Mouse (Mus musculus): Measurements from ENCODE around the gene Cyp4f16. TPM values are rescaled to one million over a fixed set of nuclear protein-coding genes. Genes with fewer than 3 reads are reported as not detected.
"Not testable (repeated sequence)": the region's sequence is repeated elsewhere in the genome, so short reads cannot be mapped to it uniquely, and the experiment has no call there.

Gene Cyp4f16
- polyA plus RNA-seq, 1 experiment from 2014 or later, result 22.3 TPM

GRCm38 (mm10) chr17:32554368-32554767 is 18.0 kb downstream of the Cyp4f16 start:
- not testable (repeated sequence) for H3K36me3 ChIP-seq; H3K27ac ChIP-seq; H3K9ac ChIP-seq; H3K4me2 ChIP-seq; ATAC-seq (ENCODE audit: borderline replicate concordance, extremely low read depth, low FRiP score, low TSS enrichment); H3K4me1 ChIP-seq; H3K4me3 ChIP-seq; H3K27me3 ChIP-seq; H3K9me3 ChIP-seq
- WGBS, result 71% methylated on average over 9 of the region's 9 CpGs

GRCm38 (mm10) chr17:32563301-32563700 is 26.9 kb downstream of the Cyp4f16 start:
- H3K27ac ChIP-seq; H3K9me3 ChIP-seq; H3K9ac ChIP-seq; H3K4me2 ChIP-seq; H3K4me3 ChIP-seq; H3K4me1 ChIP-seq; H3K36me3 ChIP-seq; H3K27me3 ChIP-seq; ATAC-seq (ENCODE audit: borderline replicate concordance, extremely low read depth, low FRiP score, low TSS enrichment): not testable (repeated sequence)
- WGBS, result 77% methylated on average over 2 of the region's 2 CpGs

- not testable (repeated sequence) for ATAC-seq (ENCODE audit: borderline replicate concordance, extremely low read depth, low FRiP score, low TSS enrichment); H3K27ac ChIP-seq
- 55% methylated on average over 2 of the region's 2 CpGs for WGBS
Measured at GRCm38 (mm10) chr17:32573286-32573685, 36.9 kb downstream of the Cyp4f16 start.

GRCm38 (mm10) chr17:32577496-32578186 is 41.3 kb downstream of the Cyp4f16 start:
- Histone ChIP-seq H3K27me3 (no peaks in the 10 kb centered on the region), H3K27ac (peak overlapping the region; percentile 47; the same call in 1 of the 2 replicates), H3K36me3 (no peaks in the 10 kb centered on the region), H3K4me2 (no peak overlapping the region), H3K9me3 (no peaks in the 10 kb centered on the region), H3K4me3 (no peak overlapping the region), H3K9ac (no peak overlapping the region), H3K4me1 (peaks cover 3% of the 10 kb centered on the region; the same call in 1 of the 2 replicates)
- ATAC-seq (ENCODE audit: borderline replicate concordance, extremely low read depth, low FRiP score, low TSS enrichment), result no peak
- 26% methylated on average over 7 of the region's 7 CpGs for WGBS

More at GRCm38 (mm10) chr17:32573286-32573685, 36.9 kb downstream of the Cyp4f16 start:
- H3K4me3 ChIP-seq, H3K9me3 ChIP-seq, H3K9ac ChIP-seq, H3K4me2 ChIP-seq, H3K4me1 ChIP-seq, H3K36me3 ChIP-seq, H3K27me3 ChIP-seq: not testable (repeated sequence)

- no peak overlapping the region for H3K27ac ChIP-seq
- WGBS, result 87% methylated on average over 18 of the region's 18 CpGs
Measured at GRCm38 (mm10) chr17:32596494-32596893, 60.1 kb downstream of the Cyp4f16 start.

More at GRCm38 (mm10) chr17:32596494-32596893, 60.1 kb downstream of the Cyp4f16 start:
- no peak overlapping the region for H3K4me3 ChIP-seq
- no peak overlapping the region for H3K4me2 ChIP-seq
- ATAC-seq (ENCODE audit: borderline replicate concordance, extremely low read depth, low FRiP score, low TSS enrichment), result no peak
- no peaks in the 10 kb centered on the region for H3K4me1 ChIP-seq
- H3K36me3 ChIP-seq, result no peaks in the 10 kb centered on the region
- H3K9ac ChIP-seq, result no peak overlapping the region
- H3K27me3 ChIP-seq, result no peaks in the 10 kb centered on the region
- no peaks in the 10 kb centered on the region for H3K9me3 ChIP-seq

Other genes with a start within 250 kb of the Cyp4f16 start
- gene Akap8, start 215.3 kb upstream of the Cyp4f16 start, polyA plus RNA-seq (2015; fragmentation: Nextera tagmentation; extraction: Ambion mirVana), result 87.1 and 101 TPM in 2 replicates
- 85.0 and 104 TPM in 2 replicates for gene Akap8l, start 186.0 kb upstream of the Cyp4f16 start, polyA plus RNA-seq (2015; fragmentation: Nextera tagmentation; extraction: Ambion mirVana)
- gene Wiz, start 147.1 kb upstream of the Cyp4f16 start, polyA plus RNA-seq (2015; fragmentation: Nextera tagmentation; extraction: Ambion mirVana), result 24.9 and 26.9 TPM in 2 replicates
- 1.7 and 5.5 TPM in 2 replicates for gene Rasal3, start 133.0 kb upstream of the Cyp4f16 start, polyA plus RNA-seq (2015; fragmentation: Nextera tagmentation; extraction: Ambion mirVana)
- 0.26 and 1.2 TPM in 2 replicates for gene Pglyrp2, start 112.4 kb upstream of the Cyp4f16 start, polyA plus RNA-seq (2015; fragmentation: Nextera tagmentation; extraction: Ambion mirVana)
- gene Cyp4f39, start 83.8 kb upstream of the Cyp4f16 start, polyA plus RNA-seq (2015; fragmentation: Nextera tagmentation; extraction: Ambion mirVana), result 0.69 and 1.3 TPM in 2 replicates
- 6.6 and 6.8 TPM in 2 replicates for gene Cyp4f17, start 30.5 kb upstream of the Cyp4f16 start, polyA plus RNA-seq (2015; fragmentation: Nextera tagmentation; extraction: Ambion mirVana)
- not detected in 2 replicates for gene Cyp4f37, start 84.8 kb downstream of the Cyp4f16 start, polyA plus RNA-seq (2015; fragmentation: Nextera tagmentation; extraction: Ambion mirVana)
- gene Cyp4f40, start 122.3 kb downstream of the Cyp4f16 start, polyA plus RNA-seq (2015; fragmentation: Nextera tagmentation; extraction: Ambion mirVana), result 0.11 TPM in 1 of 2 replicates, not detected in the other
- gene Cyp4f15, start 149.1 kb downstream of the Cyp4f16 start, polyA plus RNA-seq (2015; fragmentation: Nextera tagmentation; extraction: Ambion mirVana), result not detected in 2 replicates